Mouse (Mus musculus) kidney, adult 2 months (tissue): ENCODE results near the gene Mink1.

Source experiments
- CTCF ChIP-seq: fragments of 200-500 bp; conservative IDR thresholded peaks from 2 replicates; pipeline ENCODE4 v1.5.1; 2011; ENCODE audit warnings: low read depth, mild to moderate bottlenecking, control low read depth, low read length, moderate library complexity, mixed read lengths; ENCODE audit not compliant: insufficient read depth, insufficient read length
- POLR2A ChIP-seq: fragments of 200-500 bp; IDR thresholded peaks from one replicate; pipeline ENCODE4 v1.6.1; 2011; ENCODE audit warnings: low read depth, low read length, control low read depth

GRCm38 (mm10) chr11:70513520-70513919, 49.2 kb upstream of the Mink1 start:
- no peak for TF ChIP-seq CTCF
- TF ChIP-seq POLR2A = no peak
